Mouse (Mus musculus) mature B cell (primary cell): ENCODE results near the gene Kctd5.

Experiments used
- in situ Hi-C: fragments of 300-500 bp; cut with MboI; formaldehyde crosslinking; loops from 2 replicates; pipeline ENCODE4 v1.14.3; 2019

Gene Kctd5

GRCm38 (mm10) chr17:24037360-24037759 lies 35.9 kb downstream of the Kctd5 start:
- in situ Hi-C loops: no loop called here

- in situ Hi-C loops: no loop called here
Observed at GRCm38 (mm10) chr17:24036954-24037353, 36.3 kb downstream of the Kctd5 start.

GRCm38 (mm10) chr17:24035087-24035486 lies 38.2 kb downstream of the Kctd5 start:
- in situ Hi-C loops: no loop called here

- in situ Hi-C loops: no loop called here
Observed at GRCm38 (mm10) chr17:24030551-24030950, 42.7 kb downstream of the Kctd5 start.

- in situ Hi-C loops: no loop called here
Observed at GRCm38 (mm10) chr17:24029477-24029876, 43.8 kb downstream of the Kctd5 start.

GRCm38 (mm10) chr17:24021375-24022199 lies 51.7 kb downstream of the Kctd5 start:
- in situ Hi-C loops: no loop called here

- in situ Hi-C loops: no loop called here
Observed at GRCm38 (mm10) chr17:24020696-24021095, 52.6 kb downstream of the Kctd5 start.

GRCm38 (mm10) chr17:24015727-24016126 lies 57.6 kb downstream of the Kctd5 start:
- in situ Hi-C loops: no loop called here

- in situ Hi-C loops: no loop called here
Observed at GRCm38 (mm10) chr17:24014433-24014965, 58.8 kb downstream of the Kctd5 start.

GRCm38 (mm10) chr17:24012921-24013320 lies 60.4 kb downstream of the Kctd5 start:
- in situ Hi-C loops: no loop called here

- in situ Hi-C loops: no loop called here
Observed at GRCm38 (mm10) chr17:24009617-24010016, 63.7 kb downstream of the Kctd5 start.

- in situ Hi-C loops: no loop called here
Observed at GRCm38 (mm10) chr17:24008105-24008504, 65.2 kb downstream of the Kctd5 start.

GRCm38 (mm10) chr17:24007391-24007790 lies 65.9 kb downstream of the Kctd5 start:
- in situ Hi-C loops: no loop called here

- in situ Hi-C loops: no loop called here
Observed at GRCm38 (mm10) chr17:24006930-24007329, 66.4 kb downstream of the Kctd5 start.

- in situ Hi-C loops: no loop called here
Observed at GRCm38 (mm10) chr17:24005049-24005448, 68.2 kb downstream of the Kctd5 start.

- in situ Hi-C loops: no loop called here
Observed at GRCm38 (mm10) chr17:24004071-24004665, 69.1 kb downstream of the Kctd5 start.

GRCm38 (mm10) chr17:24000404-24000803 lies 72.9 kb downstream of the Kctd5 start:
- in situ Hi-C loops: no loop called here

GRCm38 (mm10) chr17:23998383-23998782 lies 74.9 kb downstream of the Kctd5 start:
- in situ Hi-C loops: no loop called here

- in situ Hi-C loops: no loop called here
Observed at GRCm38 (mm10) chr17:23997901-23998300, 75.4 kb downstream of the Kctd5 start, which contains the start of gene Prss22. Prss22 (minus strand) TSS chr17:23998100.
